ENCODE assay signal across 7 mouse cellular contexts in the genomic region with DNA sequence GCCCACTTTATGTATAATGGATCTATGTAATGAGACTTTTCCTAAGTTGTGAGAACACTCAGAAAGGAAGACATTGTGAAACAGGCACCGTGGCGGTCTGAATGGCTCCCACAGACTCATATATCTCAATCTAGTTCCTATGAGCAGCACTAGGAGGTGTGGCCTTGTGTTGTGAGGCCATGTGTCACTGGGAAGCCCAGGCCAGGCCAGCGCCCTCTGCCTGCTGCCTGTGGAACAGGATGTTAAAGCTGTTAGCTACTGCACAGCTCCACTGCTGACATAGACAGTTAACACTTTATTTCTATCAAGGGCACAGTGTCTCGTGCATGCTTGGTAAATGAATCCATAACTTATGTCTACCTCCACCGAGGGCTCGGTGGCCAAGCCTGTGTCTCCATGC. TPM values are rescaled to one million over a fixed set of nuclear protein-coding genes. Genes with fewer than 3 reads are reported as not detected.
DNase-seq lines count a peak whose midpoint lies in the region; ATAC-seq and TF ChIP-seq lines count a peak whose summit lies in the region.

No protein-coding gene starts in this region.

- peaks cover 91% of the 10 kb centered on the region for H3K36me3 ChIP-seq in liver, embryonic 12.5 days
- H3K36me3 ChIP-seq in small intestine, adult 2 months (ENCODE audit: control insufficient read depth, insufficient read depth, low read length), result peaks cover 41% of the 10 kb centered on the region

- no peak for TF ChIP-seq POLR2A in embryonic fibroblast, embryonic 13.5 days (IDR thresholded peaks at IDR 0.05; ENCODE audit: low read depth, low read length)
- TF ChIP-seq POLR2A in small intestine, adult 2 months (IDR thresholded peaks at IDR 0.05; ENCODE audit: low read depth, low read length), result no peak

- TF ChIP-seq CTCF in embryonic fibroblast, embryonic 13.5 days (IDR thresholded peaks at IDR 0.05; ENCODE audit: borderline replicate concordance, insufficient read depth, low read length), result peak; percentile 76; the same call in 1 of the 2 replicates
- peak; percentile 54; the same call in 1 of the 2 replicates for TF ChIP-seq CTCF in small intestine, adult 2 months (IDR thresholded peaks at IDR 0.05; ENCODE audit: extremely low read depth, insufficient read length, insufficient replicate concordance, low read depth, low read length)

- 63% methylated on average over 6 of the region's 6 CpGs for WGBS in liver, embryonic 12.5 days (ENCODE audit: insufficient replicate concordance)
- WGBS in small intestine, adult 2 months, result 80% methylated on average over 6 of the region's 6 CpGs

- ATAC-seq in liver, embryonic 12.5 days, result peak; percentile 80

- no peak overlapping the region for H3K4me3 ChIP-seq in embryonic fibroblast, embryonic 13.5 days (ENCODE audit: insufficient read depth, low read length)
- no peak overlapping the region for H3K4me3 ChIP-seq in liver, embryonic 12.5 days
- H3K4me3 ChIP-seq in small intestine, adult 2 months (ENCODE audit: low read depth, low read length), result no peak overlapping the region

- H3K27ac ChIP-seq in embryonic fibroblast, embryonic 13.5 days (ENCODE audit: insufficient read depth, low read length), result no peak overlapping the region
- no peak overlapping the region for H3K27ac ChIP-seq in liver, embryonic 12.5 days
- H3K27ac ChIP-seq in small intestine, adult 2 months (ENCODE audit: insufficient read depth, low read depth, low read length), result no peak overlapping the region

- DNase-seq in left cerebral cortex, postnatal 4 days, result peak; percentile 47
- DNase-seq in left cerebral cortex, postnatal 25 days (ENCODE audit: low spot score in 2 of 2), result no peak
- DNase-seq in T-cell, adult 2 months (ENCODE audit: low spot score), result peak; percentile 64
- DNase-seq in ovary, postnatal 14 days (ENCODE audit: low spot score), result no peak

- no peaks in the 10 kb centered on the region for H3K27me3 ChIP-seq in liver, embryonic 12.5 days (replicated peaks)
- H3K27me3 ChIP-seq in small intestine, adult 2 months (ENCODE audit: control insufficient read depth, insufficient read depth, low read length), result no peaks in the 10 kb centered on the region

- no peak overlapping the region for H3K9ac ChIP-seq in liver, embryonic 12.5 days

- no peaks in the 10 kb centered on the region for H3K9me3 ChIP-seq in liver, embryonic 12.5 days (replicated peaks)

- H3K4me2 ChIP-seq in liver, embryonic 12.5 days, result no peak overlapping the region

- no peaks in the 10 kb centered on the region for H3K4me1 ChIP-seq in embryonic fibroblast, embryonic 13.5 days (ENCODE audit: control insufficient read depth, insufficient read depth, low read length)
- H3K4me1 ChIP-seq in liver, embryonic 12.5 days, result peaks cover 9% of the 10 kb centered on the region
- no peaks in the 10 kb centered on the region for H3K4me1 ChIP-seq in small intestine, adult 2 months (ENCODE audit: control insufficient read depth, insufficient read depth, insufficient read length, low read length)

- intact Hi-C loops in left cerebral cortex, postnatal 4 days (cut with DNase I), result no loop called here
- intact Hi-C loops in left cerebral cortex, postnatal 25 days (cut with DNase I), result no loop called here

RNA-seq across cellular contexts. Expression of a gene that starts 14.7 kb away (rescaled TPM):
- total RNA-seq in left cerebral cortex, postnatal 4 days (2021), result 100 to 1,000 TPM; 282 to 298 TPM
- total RNA-seq in left cerebral cortex, postnatal 25 days (2021), result 100 to 1,000 TPM; 160 to 167 TPM
- 458 and 514 TPM in 2 replicates for polyA plus RNA-seq in embryonic fibroblast, embryonic 13.5 days (2011; ENCODE audit: insufficient read length, low read depth, missing spikeins)
- 249 and 252 TPM in 2 replicates for polyA plus RNA-seq in liver, embryonic 12.5 days (2016; fragmentation: Nextera tagmentation; extraction: Ambion mirVana)
- 20.6 and 37.3 TPM in 2 replicates for polyA plus RNA-seq in small intestine, adult 2 months (2012; rRNA removed)

RNA-seq across cellular contexts. Expression of a gene that starts 33.1 kb away (rescaled TPM):
- not detected for total RNA-seq in left cerebral cortex, postnatal 4 days (2021)
- not detected for total RNA-seq in left cerebral cortex, postnatal 25 days (2021)
- not detected in 2 replicates for polyA plus RNA-seq in embryonic fibroblast, embryonic 13.5 days (2011; ENCODE audit: insufficient read length, low read depth, missing spikeins)
- not detected in 2 replicates for polyA plus RNA-seq in liver, embryonic 12.5 days (2016; fragmentation: Nextera tagmentation; extraction: Ambion mirVana)
- not detected in 2 replicates for polyA plus RNA-seq in small intestine, adult 2 months (2012; rRNA removed)

Comparison
In these comparisons a context has a peak if more than half of its experiments do, and no peak if none do; other contexts are left out.
1. DNase-seq: peak in left cerebral cortex, postnatal 4 days (single experiment) and T-cell, adult 2 months (single experiment); none in left cerebral cortex, postnatal 25 days (0 of 2) and ovary, postnatal 14 days (single experiment).